ENCODE assay signal across 16 mouse cellular contexts in the genomic region with DNA sequence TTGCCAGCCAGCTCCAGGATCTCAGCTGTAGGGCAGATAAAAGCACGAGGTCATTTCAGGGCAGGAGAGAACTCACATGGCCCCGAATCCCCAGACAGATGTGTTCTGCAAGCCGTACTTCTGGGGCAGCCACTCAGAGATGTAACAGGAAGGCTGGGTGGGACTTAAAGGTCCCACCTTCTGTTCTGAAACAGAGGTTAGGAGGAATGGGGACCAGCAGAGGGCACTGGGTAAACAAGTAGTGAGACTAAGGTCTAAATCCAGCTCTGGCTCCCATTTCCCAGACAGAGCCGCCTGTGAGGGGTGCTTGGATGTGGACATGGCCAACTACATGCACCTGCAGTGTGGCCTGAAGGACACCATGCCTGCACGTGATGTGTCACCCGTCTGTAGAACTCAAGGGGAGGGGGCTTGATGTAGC. TPM values are rescaled to one million over a fixed set of nuclear protein-coding genes. Genes with fewer than 3 reads are reported as not detected.
A peak's percentile ranks its signal among the peaks of the same experiment; 100 is the strongest.
DNase-seq lines count a peak whose midpoint lies in the region; ATAC-seq lines count a peak whose summit lies in the region.
"Had no signal": no experiment of that assay in that cellular context is flagged by ENCODE, and none has a peak within 500 bp of the region (broad histone marks: within the 10 kb centered on the region; RNA-seq: fewer than 3 reads in every experiment).

No protein-coding gene starts in this region.

- H3K4me2 ChIP-seq in hindbrain, embryonic 14.5 days (replicated peaks) = no peak overlapping the region
- H3K4me2 ChIP-seq in stomach, embryonic 16.5 days (ENCODE audit: low read depth, low read length) = no peak overlapping the region
- H3K4me2 ChIP-seq: embryonic facial prominence, embryonic 15.5 days; limb, embryonic 13.5 days had no signal

- DNase-seq in hindbrain, embryonic 14.5 days (ENCODE audit: low spot score) = no peak
- no peak for DNase-seq in hindbrain, embryonic 10.5 days (ENCODE audit: low spot score)
- DNase-seq in ES-CJ7 (ENCODE audit: low read depth, low spot score) = peak; percentile 18
- peak; percentile 44 for DNase-seq in MN1 (ENCODE audit: low spot score)
- DNase-seq in right cerebral cortex, postnatal 4 days = no peak
- DNase-seq: adrenal gland, adult 8-10 months; cerebellum, adult 11 months; gastrocnemius, postnatal 36 days; kidney, postnatal 25 days; lung, adult 2 months had no signal

- peak overlapping the region; percentile 82; the same call in 1 of the 2 replicates for H3K27ac ChIP-seq in hindbrain, embryonic 14.5 days
- no peak overlapping the region for H3K27ac ChIP-seq in hindbrain, embryonic 10.5 days
- peak overlapping the region; percentile 45; the same call in 1 of the 2 replicates for H3K27ac ChIP-seq in stomach, embryonic 16.5 days (ENCODE audit: low read length)
- H3K27ac ChIP-seq: embryonic facial prominence, embryonic 15.5 days had no signal

- H3K4me1 ChIP-seq in hindbrain, embryonic 14.5 days (replicated peaks; ENCODE audit: control insufficient read depth, insufficient read depth, low read length) = peaks cover 38% of the 10 kb centered on the region
- H3K4me1 ChIP-seq in hindbrain, embryonic 10.5 days (replicated peaks) = peaks cover 12% of the 10 kb centered on the region
- peaks cover 52% of the 10 kb centered on the region for H3K4me1 ChIP-seq in stomach, embryonic 16.5 days (ENCODE audit: control insufficient read depth, insufficient read depth, low read length)

- peaks cover 23% of the 10 kb centered on the region for H3K36me3 ChIP-seq in hindbrain, embryonic 14.5 days (replicated peaks; ENCODE audit: control insufficient read depth, insufficient read depth)
- peaks cover 100% of the 10 kb centered on the region for H3K36me3 ChIP-seq in hindbrain, embryonic 10.5 days
- peaks cover 8% of the 10 kb centered on the region; the same call in 1 of the 2 replicates for H3K36me3 ChIP-seq in stomach, embryonic 16.5 days (ENCODE audit: control insufficient read depth, insufficient read depth, low read length)

- no peak overlapping the region for H3K9ac ChIP-seq in hindbrain, embryonic 14.5 days
- no peak overlapping the region for H3K9ac ChIP-seq in stomach, embryonic 16.5 days (ENCODE audit: low read length)
- H3K9ac ChIP-seq: embryonic facial prominence, embryonic 15.5 days; limb, embryonic 13.5 days had no signal

- H3K27me3 ChIP-seq in hindbrain, embryonic 14.5 days (ENCODE audit: control insufficient read depth, insufficient read depth, low read length) = no peaks in the 10 kb centered on the region
- H3K27me3 ChIP-seq in hindbrain, embryonic 10.5 days (ENCODE audit: insufficient read depth, poor library complexity, severe bottlenecking) = no peaks in the 10 kb centered on the region
- no peaks in the 10 kb centered on the region for H3K27me3 ChIP-seq in stomach, embryonic 16.5 days (ENCODE audit: control insufficient read depth, insufficient read depth, low read length)
- H3K27me3 ChIP-seq: CH12.LX; embryonic facial prominence, embryonic 15.5 days; limb, embryonic 13.5 days had no signal

- WGBS in hindbrain, embryonic 14.5 days = 87% methylated on average over 6 of the region's 6 CpGs
- 89% methylated on average over 6 of the region's 6 CpGs for WGBS in hindbrain, embryonic 10.5 days
- WGBS in stomach, embryonic 16.5 days = 73% methylated on average over 6 of the region's 6 CpGs

- H3K9me3 ChIP-seq in hindbrain, embryonic 14.5 days (ENCODE audit: control insufficient read depth, low read length) = no peaks in the 10 kb centered on the region
- H3K9me3 ChIP-seq in hindbrain, embryonic 10.5 days = no peaks in the 10 kb centered on the region
- no peaks in the 10 kb centered on the region for H3K9me3 ChIP-seq in stomach, embryonic 16.5 days (replicated peaks; ENCODE audit: control insufficient read depth, low read length)
- H3K9me3 ChIP-seq: embryonic facial prominence, embryonic 15.5 days; limb, embryonic 13.5 days had no signal

- H3K4me3 ChIP-seq in hindbrain, embryonic 14.5 days (replicated peaks; ENCODE audit: low read length) = no peak overlapping the region
- H3K4me3 ChIP-seq in hindbrain, embryonic 10.5 days = no peak overlapping the region
- H3K4me3 ChIP-seq in stomach, embryonic 16.5 days (replicated peaks; ENCODE audit: low read length) = no peak overlapping the region
- H3K4me3 ChIP-seq: embryonic facial prominence, embryonic 15.5 days; limb, embryonic 13.5 days had no signal

- ATAC-seq in hindbrain, embryonic 14.5 days (ENCODE audit: low FRiP score) = no peak
- no peak for ATAC-seq in stomach, embryonic 16.5 days (ENCODE audit: insufficient read depth, low FRiP score)
- ATAC-seq in megakaryocyte, adult 5-6 weeks (ENCODE audit: poor library complexity, severe bottlenecking) = no peak
- ATAC-seq: forebrain, embryonic 16.5 days had no signal

RNA-seq across cellular contexts. Expression of a gene that starts 31.2 kb away (rescaled TPM):
- polyA plus RNA-seq in hindbrain, embryonic 14.5 days (2014; fragmentation: Nextera tagmentation; extraction: Ambion mirVana) = 287 and 316 TPM in 2 replicates
- polyA plus RNA-seq in hindbrain, embryonic 10.5 days (2016; fragmentation: Nextera tagmentation; extraction: Ambion mirVana) = 494 and 510 TPM in 2 replicates
- 247 and 271 TPM in 2 replicates for polyA plus RNA-seq in stomach, embryonic 16.5 days (2015; fragmentation: Nextera tagmentation; extraction: Ambion mirVana)
- total RNA-seq in megakaryocyte, adult 5-6 weeks (2015) = 304 and 326 TPM in 2 replicates
- 669 and 674 TPM in 2 replicates for total RNA-seq in megakaryocyte, adult 5-6 weeks (2017)

Comparison
In these comparisons a context has a peak if more than half of its experiments do, and no peak if none do; other contexts are left out.
1. DNase-seq: peak in ES-CJ7 (single experiment) and MN1 (single experiment); none in hindbrain, embryonic 14.5 days (single experiment), hindbrain, embryonic 10.5 days (single experiment) and right cerebral cortex, postnatal 4 days (single experiment).